In genomic region chr1:167914982-167915561, GRCm38 (mm10) we compare ENCODE assay signal across 7 mouse cellular contexts.
DNase-seq lines count a peak whose midpoint lies in the region; ATAC-seq and TF ChIP-seq lines count a peak whose summit lies in the region.

No protein-coding gene starts in this region.

- DNase-seq in adrenal gland, postnatal 14 days = peak; percentile 84
- peak; percentile 81 for DNase-seq in gastrocnemius, adult 2 months
- peak; percentile 79 to 92 for DNase-seq in left cerebral cortex, postnatal 14 days (ENCODE audit: low spot score in 2 of 2)
- DNase-seq in midbrain, embryonic 10.5 days (ENCODE audit: low spot score) = peak; percentile 80
- DNase-seq in skeletal muscle tissue, adult 2 months (ENCODE audit: low read depth, low spot score) = peak; percentile 69

- H3K9ac ChIP-seq in intestine, postnatal 0 days (ENCODE audit: low read depth, low read length) = no peak overlapping the region

- no peaks in the 10 kb centered on the region for H3K36me3 ChIP-seq in intestine, postnatal 0 days (ENCODE audit: control insufficient read depth, insufficient read depth)
- no peaks in the 10 kb centered on the region for H3K36me3 ChIP-seq in midbrain, embryonic 10.5 days

- no peaks in the 10 kb centered on the region for H3K27me3 ChIP-seq in intestine, postnatal 0 days (replicated peaks; ENCODE audit: control insufficient read depth, insufficient read depth, low read length)
- no peaks in the 10 kb centered on the region for H3K27me3 ChIP-seq in midbrain, embryonic 10.5 days (ENCODE audit: low read depth, poor library complexity, severe bottlenecking)

- 32% methylated on average over 7 of the region's 7 CpGs for WGBS in intestine, postnatal 0 days
- whole genome bisulfite sequencing in midbrain, embryonic 10.5 days = 38% methylated on average over 7 of the region's 7 CpGs

- no peak overlapping the region for H3K4me2 ChIP-seq in intestine, postnatal 0 days (replicated peaks; ENCODE audit: low read depth)

- H3K4me1 ChIP-seq in intestine, postnatal 0 days (replicated peaks; ENCODE audit: control insufficient read depth, insufficient read depth, low read length) = no peaks in the 10 kb centered on the region
- H3K4me1 ChIP-seq in midbrain, embryonic 10.5 days = peaks cover 4% of the 10 kb centered on the region; the same call in 1 of the 2 replicates

- peak; percentile 79 for TF ChIP-seq CTCF in gastrocnemius, adult 2 months (IDR thresholded peaks at IDR 0.05)
- TF ChIP-seq CTCF in intestine, postnatal 0 days (IDR thresholded peaks at IDR 0.05; ENCODE audit: low read depth) = peak; percentile 77

- H3K27ac ChIP-seq in gastrocnemius, adult 2 months = no peak overlapping the region
- no peak overlapping the region for H3K27ac ChIP-seq in intestine, postnatal 0 days (ENCODE audit: low read depth, low read length)
- no peak overlapping the region for H3K27ac ChIP-seq in midbrain, embryonic 10.5 days (replicated peaks)

- H3K4me3 ChIP-seq in gastrocnemius, adult 2 months = peak overlapping the region; percentile 53
- H3K4me3 ChIP-seq in intestine, postnatal 0 days (ENCODE audit: low read depth, low read length) = no peak overlapping the region
- H3K4me3 ChIP-seq in midbrain, embryonic 10.5 days = no peak overlapping the region

- intact Hi-C loops in gastrocnemius, adult 2 months (cut with DNase I) = loop anchor here (10.0 kb wide), 1 partner anchor 240 kb away; no protein-coding TSS in a partner anchor
- intact Hi-C loops in left cerebral cortex, postnatal 14 days (cut with DNase I) = loop anchor here (5.0 kb wide), 2 partner anchors 248 to 503 kb away; no protein-coding TSS in a partner anchor

- peak; percentile 86 for ATAC-seq in common myeloid progenitor, adult 5-6 weeks (replicated peaks; ENCODE audit: low read depth, poor library complexity, severe bottlenecking)
- 0 out of 2 replicates have a peak, but pooled peaks have one; percentile 22 for ATAC-seq in intestine, postnatal 0 days

- H3K9me3 ChIP-seq in intestine, postnatal 0 days (ENCODE audit: control insufficient read depth) = no peaks in the 10 kb centered on the region
- H3K9me3 ChIP-seq in midbrain, embryonic 10.5 days (replicated peaks) = no peaks in the 10 kb centered on the region; the same call in 1 of the 2 replicates
